ENCODE assay signal across 19 mouse cellular contexts in the genomic region with DNA sequence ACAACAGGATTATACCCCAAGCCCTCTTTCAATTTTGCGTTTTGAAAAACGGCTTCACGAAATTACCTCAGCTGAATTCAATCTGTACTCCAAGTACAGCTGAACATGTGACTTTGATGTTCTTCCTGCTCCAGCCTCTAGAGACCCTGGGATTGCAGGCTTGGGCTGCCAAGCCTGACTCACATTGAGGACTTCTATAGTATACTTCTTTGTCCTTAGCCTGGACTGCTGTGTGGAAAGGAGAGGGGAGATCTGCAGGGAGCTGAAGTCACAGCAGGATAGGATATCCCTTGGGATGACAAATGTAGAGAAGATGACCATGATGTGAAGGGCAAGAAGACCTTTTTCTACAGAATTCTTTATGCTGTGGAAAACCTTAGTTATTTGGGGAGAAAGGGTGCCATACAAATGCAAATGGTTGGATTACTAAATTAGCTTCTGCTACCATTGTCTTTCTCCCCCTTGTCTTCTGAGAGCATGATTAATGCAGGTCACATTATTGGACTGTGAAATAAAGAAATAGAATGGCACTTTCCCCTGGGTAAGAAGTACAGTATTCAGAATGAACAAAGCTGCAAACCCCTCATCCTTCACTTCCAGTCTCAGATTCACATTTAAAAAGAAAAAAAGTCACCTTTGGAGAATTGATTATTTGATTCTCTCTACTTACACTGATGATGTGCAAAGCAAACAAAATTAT.
A peak's percentile ranks its signal among the peaks of the same experiment; 100 is the strongest.
DNase-seq lines count a peak whose midpoint lies in the region; ATAC-seq lines count a peak whose summit lies in the region.
"Had no signal": no experiment of that assay in that cellular context is flagged by ENCODE, and none has a peak within 500 bp of the region (broad histone marks: within the 10 kb centered on the region; RNA-seq: fewer than 3 reads in every experiment).

No protein-coding gene starts in this region.

- no peak overlapping the region for H3K9ac ChIP-seq in neural tube, embryonic 11.5 days (ENCODE audit: low read length)
- H3K9ac ChIP-seq in hindbrain, embryonic 12.5 days, result no peak overlapping the region
- H3K9ac ChIP-seq in neural tube, embryonic 13.5 days, result no peak overlapping the region
- H3K9ac ChIP-seq: heart, embryonic 12.5 days; limb, embryonic 15.5 days; liver, postnatal 0 days had no signal

- no peak overlapping the region for H3K27ac ChIP-seq in neural tube, embryonic 11.5 days (ENCODE audit: low read depth, low read length)
- peak overlapping the region; percentile 62 for H3K27ac ChIP-seq in hindbrain, embryonic 12.5 days
- H3K27ac ChIP-seq in neural tube, embryonic 13.5 days (replicated peaks), result no peak overlapping the region; the same call in 1 of the 2 replicates
- H3K27ac ChIP-seq: kidney, postnatal 0 days; limb, embryonic 15.5 days had no signal

- H3K4me2 ChIP-seq in neural tube, embryonic 11.5 days (ENCODE audit: low read depth), result no peak overlapping the region
- H3K4me2 ChIP-seq in hindbrain, embryonic 12.5 days (replicated peaks), result no peak overlapping the region
- no peak overlapping the region for H3K4me2 ChIP-seq in neural tube, embryonic 13.5 days
- H3K4me2 ChIP-seq: heart, embryonic 12.5 days; limb, embryonic 15.5 days had no signal

- H3K9me3 ChIP-seq in neural tube, embryonic 11.5 days (ENCODE audit: control insufficient read depth, low read length), result no peaks in the 10 kb centered on the region
- H3K9me3 ChIP-seq in hindbrain, embryonic 12.5 days (replicated peaks), result no peaks in the 10 kb centered on the region
- H3K9me3 ChIP-seq in neural tube, embryonic 13.5 days, result no peaks in the 10 kb centered on the region
- H3K9me3 ChIP-seq: limb, embryonic 15.5 days had no signal

- no peaks in the 10 kb centered on the region for H3K36me3 ChIP-seq in neural tube, embryonic 11.5 days (ENCODE audit: control insufficient read depth, insufficient read depth, low read length)
- H3K36me3 ChIP-seq in hindbrain, embryonic 12.5 days, result no peaks in the 10 kb centered on the region
- H3K36me3 ChIP-seq in neural tube, embryonic 13.5 days, result no peaks in the 10 kb centered on the region
- H3K36me3 ChIP-seq: G1E; heart, embryonic 12.5 days; limb, embryonic 15.5 days had no signal

- peak; percentile 93 for ATAC-seq in neural tube, embryonic 11.5 days (ENCODE audit: insufficient read depth, low FRiP score, low TSS enrichment)
- ATAC-seq in hindbrain, embryonic 12.5 days (ENCODE audit: low FRiP score), result peak; percentile 94
- peak; percentile 63; the same call in 1 of the 2 replicates for ATAC-seq in neural tube, embryonic 13.5 days (ENCODE audit: low read depth)
- no peak for ATAC-seq in frontal cortex, adult (ENCODE audit: low TSS enrichment)
- no peak for ATAC-seq in CD4-positive, CD25-positive, alpha-beta regulatory T cell, adult 4 months
- ATAC-seq: intestine, postnatal 0 days; liver, postnatal 0 days had no signal

- no peaks in the 10 kb centered on the region for H3K27me3 ChIP-seq in neural tube, embryonic 11.5 days (ENCODE audit: control insufficient read depth, insufficient read depth, low read length)
- no peaks in the 10 kb centered on the region for H3K27me3 ChIP-seq in hindbrain, embryonic 12.5 days
- no peaks in the 10 kb centered on the region for H3K27me3 ChIP-seq in neural tube, embryonic 13.5 days
- H3K27me3 ChIP-seq: heart, embryonic 12.5 days; limb, embryonic 15.5 days had no signal

- no peak overlapping the region for H3K4me3 ChIP-seq in neural tube, embryonic 11.5 days (ENCODE audit: low read depth, low read length)
- no peak overlapping the region for H3K4me3 ChIP-seq in hindbrain, embryonic 12.5 days
- H3K4me3 ChIP-seq in neural tube, embryonic 13.5 days, result no peak overlapping the region
- H3K4me3 ChIP-seq: heart, embryonic 12.5 days; limb, embryonic 15.5 days had no signal

- 52% methylated on average over 3 of the region's 3 CpGs for WGBS in neural tube, embryonic 11.5 days
- 19% methylated on average over 3 of the region's 3 CpGs for WGBS in hindbrain, embryonic 12.5 days
- WGBS in neural tube, embryonic 13.5 days, result 27% methylated on average over 3 of the region's 3 CpGs

- H3K4me1 ChIP-seq in neural tube, embryonic 11.5 days (ENCODE audit: control insufficient read depth, insufficient read depth, low read length), result no peaks in the 10 kb centered on the region
- H3K4me1 ChIP-seq in hindbrain, embryonic 12.5 days, result peaks cover 5% of the 10 kb centered on the region
- peaks cover 10% of the 10 kb centered on the region for H3K4me1 ChIP-seq in neural tube, embryonic 13.5 days (replicated peaks)
- H3K4me1 ChIP-seq: heart, embryonic 12.5 days; limb, embryonic 15.5 days had no signal

- peak; percentile 55 for DNase-seq in neural tube, embryonic 11.5 days (ENCODE audit: low spot score)
- DNase-seq in neural tube, embryonic 10.5 days (ENCODE audit: extremely low spot score, low spot score), result no peak
- DNase-seq in embryo, embryonic 9.5 days (ENCODE audit: extremely low spot score), result peak; percentile 7
- DNase-seq in cerebellum, adult 18-20 months, result no peak
- DNase-seq: adrenal gland, postnatal 25 days; heart, postnatal 36 days; layer of hippocampus, adult 9-11 months; liver, postnatal 0 days; right cerebral cortex, postnatal 4 days; thymus, adult 2 months had no signal

Comparison
In these comparisons a context has a peak if more than half of its experiments do, and no peak if none do; other contexts are left out.
1. DNase-seq: peak in neural tube, embryonic 11.5 days (single experiment) and embryo, embryonic 9.5 days (single experiment); none in neural tube, embryonic 10.5 days (single experiment) and cerebellum, adult 18-20 months (0 of 2).
2. ATAC-seq: peak in neural tube, embryonic 11.5 days (single experiment), hindbrain, embryonic 12.5 days (single experiment) and neural tube, embryonic 13.5 days (single experiment); none in frontal cortex, adult (single experiment) and CD4-positive, CD25-positive, alpha-beta regulatory T cell, adult 4 months (single experiment).